Mouse (Mus musculus) liver, postnatal 0 days (tissue): Measurements from ENCODE around the gene Hyls1.

ENCODE experiments used
- CTCF ChIP-seq: sonication (generic); IDR thresholded peaks from 2 replicates; pipeline ENCODE4 v1.5.1; 2016; ENCODE audit warnings: antibody characterized with exemption, low read depth
- EP300 ChIP-seq: IDR thresholded peaks from 2 replicates; pipeline ENCODE4 v1.6.1; 2016; ENCODE audit warnings: antibody characterized with exemption, low read depth, mild to moderate bottlenecking

GRCm38 (mm10) chr9:35539001-35539750 is 31.0 kb downstream of the Hyls1 start:
- TF ChIP-seq CTCF, result no peak
- no peak for TF ChIP-seq EP300
